Mouse (Mus musculus): ENCODE data around the gene Asrgl1.
"Not testable (repeated sequence)": the region's sequence is repeated elsewhere in the genome, so short reads cannot be mapped to it uniquely, and the experiment has no call there.

The Asrgl1 gene

DNA sequence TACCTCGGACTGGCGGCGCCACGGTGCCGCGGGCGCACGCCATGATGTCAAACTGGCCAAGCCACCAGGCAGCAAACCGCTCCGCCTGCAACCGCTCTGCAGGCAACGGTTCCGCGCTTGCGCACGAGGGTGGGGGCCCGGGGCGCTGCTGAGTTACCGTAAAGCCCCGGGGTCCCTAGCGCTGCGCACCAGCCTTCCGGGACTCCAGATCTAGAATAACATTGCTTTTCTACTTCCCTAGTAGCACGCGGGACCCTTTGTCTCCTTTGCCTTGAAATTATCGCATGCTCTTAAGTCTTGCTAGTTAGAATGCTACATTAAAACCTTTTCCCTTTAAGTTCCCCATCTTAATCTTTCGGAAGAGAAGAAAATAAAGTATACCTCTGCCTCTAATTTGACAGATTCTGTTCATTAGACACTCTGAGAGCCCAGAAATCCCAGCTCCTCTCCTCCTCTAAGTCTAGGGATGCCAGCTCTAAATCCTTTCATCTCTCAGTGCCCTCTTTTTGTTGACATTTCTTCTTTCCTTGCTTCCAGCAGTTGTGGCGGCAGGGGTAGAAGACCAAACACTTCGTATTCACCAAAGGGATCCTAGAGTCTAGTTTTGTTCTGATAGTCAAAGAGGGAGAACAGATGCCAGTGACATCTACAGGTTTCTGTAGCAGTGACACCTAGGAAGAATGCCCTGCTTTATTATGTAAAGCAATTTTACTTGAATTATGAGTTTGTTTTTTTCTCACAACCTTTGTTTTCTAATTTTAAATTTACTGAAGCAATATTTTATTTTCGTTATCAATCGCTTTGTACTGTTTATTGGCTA is at the start of gene Asrgl1:
TSS of gene Asrgl1 (minus strand) at position 125 of the 820 bp plus-strand sequence.
- peak; percentile 99 for DNase-seq

DNA sequence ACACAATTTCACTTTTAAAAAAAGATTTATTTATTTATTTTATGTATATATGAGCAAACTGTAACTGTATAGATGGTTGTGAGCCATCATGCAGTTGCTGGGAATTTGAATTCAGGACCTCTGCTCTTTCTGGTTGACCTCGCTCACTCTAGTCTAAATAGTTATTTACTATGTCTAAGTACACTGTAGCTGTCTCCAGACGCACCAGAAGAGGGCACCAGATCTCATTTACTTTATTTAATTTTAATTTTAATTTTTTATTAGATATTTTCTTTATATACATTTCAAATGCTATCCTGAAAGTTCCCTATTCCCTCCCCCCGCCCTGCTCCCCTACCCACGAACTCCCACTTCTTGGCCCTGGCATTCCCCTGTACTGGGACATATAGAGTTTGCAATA is 10.8 kb upstream of the Asrgl1 start:
- no peak for DNase-seq

DNA sequence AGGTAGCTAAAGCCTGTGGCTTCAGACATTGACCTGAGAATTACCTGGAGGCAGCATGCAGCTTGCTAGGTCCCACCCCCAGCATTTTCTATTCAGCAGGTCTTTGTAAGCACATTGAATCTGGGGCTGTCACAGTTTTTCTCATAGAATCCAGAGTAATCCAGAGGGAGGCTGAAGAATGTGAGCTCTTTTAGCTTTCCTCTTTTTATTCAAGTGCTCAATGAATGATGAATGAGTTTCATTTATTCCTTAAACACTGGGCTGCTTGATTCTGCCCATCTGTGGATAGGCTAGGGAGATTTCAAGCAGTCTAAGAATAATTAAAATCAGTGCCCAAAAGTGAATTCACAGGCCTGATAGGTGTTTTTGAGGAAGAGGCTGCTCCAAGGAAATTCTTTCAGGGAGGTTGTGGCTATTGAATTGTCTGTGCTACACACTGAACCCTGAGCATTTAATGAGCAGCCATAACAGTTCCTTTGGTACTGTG is 8.2 kb upstream of the Asrgl1 start:
- no peak for DNase-seq

GRCm38 (mm10) chr19:9143230-9143629 is 7.8 kb upstream of the Asrgl1 start:
- no peak for DNase-seq

- DNase-seq, result not testable (repeated sequence)
These were observed 4.9 kb upstream of the Asrgl1 start for GRCm38 (mm10) chr19:9140361-9140760.

GRCm38 (mm10) chr19:9137159-9137558 is 1.7 kb upstream of the Asrgl1 start:
- no peak for DNase-seq

DNA sequence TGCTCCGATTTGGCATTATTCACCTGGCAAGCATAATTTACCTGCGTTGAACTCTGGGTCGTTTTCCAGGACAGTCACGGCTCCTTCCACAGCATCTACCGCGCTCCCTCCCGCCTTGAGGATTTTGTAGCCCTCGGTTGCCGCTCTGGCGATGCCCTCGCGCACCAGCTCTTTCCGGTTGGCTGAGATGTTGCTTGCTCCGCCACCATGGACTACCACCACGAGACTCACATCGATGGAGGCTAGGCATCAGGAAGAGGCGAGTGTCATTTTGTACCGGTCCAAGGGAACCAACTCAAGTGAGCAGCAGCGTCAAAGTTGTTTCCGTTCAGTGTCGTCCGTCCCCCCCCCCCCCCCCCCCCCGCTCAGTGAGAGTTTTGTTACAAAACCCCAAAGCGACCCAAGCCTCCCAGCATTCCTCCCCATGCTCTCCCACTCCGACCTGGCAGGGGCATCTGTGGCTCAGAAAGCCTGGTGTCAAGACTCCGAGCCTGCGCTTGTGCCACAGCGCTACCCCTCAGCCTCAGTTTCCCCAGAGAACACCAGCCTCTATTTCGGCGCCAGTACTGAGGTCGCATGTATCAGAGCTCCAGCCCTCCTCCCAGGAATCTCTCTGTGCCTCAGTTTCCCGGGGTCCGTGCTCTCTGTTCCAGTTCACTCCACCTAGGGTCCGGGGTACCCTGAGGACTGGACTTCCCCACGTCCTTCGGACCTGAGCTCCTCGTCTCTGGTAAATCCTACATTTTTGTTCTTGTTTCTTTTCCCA is 507 bp downstream of the Asrgl1 start:
- peak; percentile 94 for DNase-seq

GRCm38 (mm10) chr19:9129996-9130395 is 5.4 kb downstream of the Asrgl1 start:
- DNase-seq, result peak; percentile 61

DNA sequence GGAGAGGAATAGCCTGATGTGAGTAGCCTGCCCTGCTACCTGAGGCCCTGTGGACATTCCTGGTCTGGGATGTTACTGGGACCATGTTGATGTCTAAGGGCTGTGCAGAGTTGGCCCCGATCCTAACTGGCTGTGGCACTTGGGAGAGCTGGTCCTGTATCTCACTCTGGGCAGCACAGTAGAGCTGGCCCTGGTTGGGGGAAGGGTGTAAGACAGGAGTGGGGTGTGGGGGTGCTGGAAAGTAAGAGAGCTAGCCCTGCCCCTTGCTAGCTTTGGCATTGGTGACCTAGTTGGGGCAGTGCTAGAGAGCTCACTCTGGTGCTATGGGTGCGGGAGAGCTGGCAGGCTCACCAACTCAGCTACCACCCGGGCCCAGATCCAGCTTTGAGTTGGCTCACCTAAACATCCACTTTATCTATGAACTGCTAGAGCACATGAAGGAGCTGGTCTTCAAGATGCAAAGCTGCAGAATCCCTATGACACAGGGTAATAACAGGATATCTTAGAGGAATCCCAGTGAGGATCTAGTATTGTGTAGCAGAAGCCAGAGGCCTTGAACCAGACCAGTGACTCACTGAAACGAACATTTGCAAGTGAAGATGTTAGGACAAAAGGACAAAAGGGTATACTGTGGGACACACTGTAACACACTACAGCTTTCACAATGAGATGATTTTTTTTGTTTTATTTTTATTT is 6.8 kb downstream of the Asrgl1 start:
- DNase-seq, result peak; percentile 89

- DNase-seq, result not testable (repeated sequence)
These were observed 11.4 kb downstream of the Asrgl1 start for GRCm38 (mm10) chr19:9123986-9124385.

DNA sequence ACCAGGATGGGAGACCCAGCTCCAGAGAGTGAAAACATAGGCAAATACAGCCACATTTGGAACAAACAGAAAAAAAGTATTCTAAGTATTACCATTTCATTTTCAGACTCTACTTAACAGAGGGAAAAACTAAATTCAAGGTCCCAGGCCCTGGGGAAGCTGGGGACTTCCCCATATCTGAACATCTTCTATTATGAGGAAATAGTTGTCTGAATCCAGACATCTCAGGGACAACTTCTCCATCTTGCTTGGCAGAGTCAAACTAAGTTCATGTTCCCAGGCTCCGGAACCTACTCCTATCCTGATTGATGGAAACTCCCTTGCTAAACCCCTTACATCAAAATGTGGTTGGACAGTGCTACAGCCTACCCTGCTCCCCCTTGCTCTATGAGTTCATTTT is 13.0 kb downstream of the Asrgl1 start:
- DNase-seq, result peak; percentile 82

DNA sequence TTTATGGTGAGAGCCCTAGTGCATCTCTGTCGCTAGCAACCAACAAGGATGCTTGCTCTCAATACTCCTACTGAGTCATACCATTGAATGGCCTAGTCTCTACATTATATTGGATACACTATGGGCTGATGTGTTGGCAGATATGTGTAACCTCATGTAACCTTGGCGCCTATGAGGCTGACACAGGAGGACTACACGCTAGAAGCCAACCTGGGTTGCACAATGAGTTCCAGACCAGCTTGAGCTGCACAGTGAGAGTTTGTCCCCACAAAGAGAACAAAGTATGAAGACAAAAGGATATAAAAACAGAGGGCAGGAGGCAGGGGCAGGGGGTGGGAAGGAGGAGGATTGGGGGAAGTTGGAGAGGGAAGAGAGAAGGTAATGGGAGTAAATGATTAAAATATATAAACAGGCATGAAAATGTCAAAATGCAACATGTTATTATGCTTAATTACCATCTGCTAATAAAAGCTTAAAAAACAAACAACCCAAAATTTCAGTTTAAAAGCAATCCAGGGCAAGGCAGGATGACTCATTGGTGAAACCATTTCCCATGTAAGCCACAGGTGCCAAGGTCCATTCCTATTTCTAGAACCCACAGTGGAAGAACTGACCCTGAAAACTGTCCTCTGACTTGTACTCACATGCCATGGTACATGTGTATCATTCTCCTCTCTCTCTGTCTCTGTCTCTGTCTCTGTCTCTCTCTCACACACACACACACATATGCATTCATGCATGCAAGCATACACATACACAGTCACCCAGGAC is 15.6 kb downstream of the Asrgl1 start:
- no peak for DNase-seq

DNA sequence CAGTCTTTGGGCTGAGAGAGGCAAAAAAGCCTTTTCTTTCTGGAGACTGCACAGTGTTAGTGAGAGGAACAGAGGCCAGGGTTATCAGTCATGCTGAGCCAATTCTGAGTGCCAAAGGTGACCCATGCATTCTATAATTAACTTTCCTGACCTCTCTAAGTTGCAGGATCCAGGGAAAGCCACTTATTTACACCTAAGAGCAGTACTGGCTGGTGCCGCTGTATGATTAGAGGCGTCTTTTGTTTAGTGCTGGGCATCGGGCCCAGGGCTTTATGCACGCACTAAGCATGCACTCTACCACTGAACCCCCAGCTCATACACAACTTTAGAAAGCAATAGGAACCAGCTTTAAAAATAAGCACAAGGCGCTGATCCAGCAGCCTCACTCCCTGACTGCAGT is 18.2 kb downstream of the Asrgl1 start:
- DNase-seq, result peak; percentile 93

DNA sequence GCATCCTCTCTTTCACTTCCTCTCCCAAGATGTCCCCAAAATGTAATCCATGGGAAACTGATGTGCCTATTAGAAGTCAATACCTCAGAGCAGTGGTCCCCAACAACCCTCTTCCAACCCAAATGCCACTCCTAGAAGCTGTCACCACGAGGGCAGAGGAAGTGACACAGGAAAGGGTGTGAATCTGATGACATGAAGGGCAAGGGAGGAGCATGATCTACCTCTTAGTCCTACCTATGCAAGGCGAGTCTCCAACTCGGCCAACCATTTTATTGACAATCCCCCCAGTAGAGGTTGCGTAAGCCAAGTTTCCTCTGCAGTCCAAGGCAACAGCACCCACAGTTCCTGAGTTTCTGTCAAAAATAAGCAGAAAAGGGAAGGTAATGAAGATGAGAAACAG is 19.2 kb downstream of the Asrgl1 start:
- DNase-seq, result peak; percentile 74

GRCm38 (mm10) chr19:9112043-9112442 is 23.4 kb downstream of the Asrgl1 start:
- DNase-seq, result peak; percentile 85

DNA sequence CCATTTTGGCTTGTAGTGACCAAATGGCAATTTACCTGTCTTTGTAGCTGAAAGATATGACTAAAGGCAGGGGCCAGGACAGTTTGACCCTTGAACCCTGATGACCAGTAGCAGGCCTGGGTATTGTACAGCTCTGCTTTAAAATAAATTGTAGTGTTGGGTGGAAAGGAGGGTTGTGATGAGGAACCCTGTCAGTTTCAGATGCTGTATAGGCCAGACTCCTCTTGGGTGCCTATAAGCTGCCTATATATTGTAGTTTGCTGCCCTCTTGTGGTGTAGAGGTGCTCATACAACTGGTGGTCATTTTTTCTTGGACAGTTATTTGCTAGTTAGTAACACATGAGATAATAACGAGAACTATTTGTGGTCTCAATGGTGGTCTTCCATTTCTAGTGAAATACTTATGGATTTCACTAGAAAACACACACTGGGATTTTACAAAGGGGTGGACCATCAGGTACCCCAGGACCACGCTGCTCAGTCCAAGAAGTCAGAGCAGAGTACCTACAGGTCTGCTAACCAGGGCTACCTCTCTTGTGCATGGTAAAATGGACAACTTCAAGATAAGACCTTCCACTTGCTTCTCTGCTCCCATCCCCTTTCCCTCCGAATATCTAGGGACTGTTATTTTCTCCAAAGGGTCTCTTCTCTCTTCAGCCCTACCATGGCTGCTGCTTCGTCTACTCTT is 25.1 kb downstream of the Asrgl1 start:
- DNase-seq, result peak; percentile 95

GRCm38 (mm10) chr19:9108536-9108935 is 26.9 kb downstream of the Asrgl1 start:
- no peak for DNase-seq

GRCm38 (mm10) chr19:9107379-9107755 is 28.1 kb downstream of the Asrgl1 start:
- no peak for DNase-seq

DNA sequence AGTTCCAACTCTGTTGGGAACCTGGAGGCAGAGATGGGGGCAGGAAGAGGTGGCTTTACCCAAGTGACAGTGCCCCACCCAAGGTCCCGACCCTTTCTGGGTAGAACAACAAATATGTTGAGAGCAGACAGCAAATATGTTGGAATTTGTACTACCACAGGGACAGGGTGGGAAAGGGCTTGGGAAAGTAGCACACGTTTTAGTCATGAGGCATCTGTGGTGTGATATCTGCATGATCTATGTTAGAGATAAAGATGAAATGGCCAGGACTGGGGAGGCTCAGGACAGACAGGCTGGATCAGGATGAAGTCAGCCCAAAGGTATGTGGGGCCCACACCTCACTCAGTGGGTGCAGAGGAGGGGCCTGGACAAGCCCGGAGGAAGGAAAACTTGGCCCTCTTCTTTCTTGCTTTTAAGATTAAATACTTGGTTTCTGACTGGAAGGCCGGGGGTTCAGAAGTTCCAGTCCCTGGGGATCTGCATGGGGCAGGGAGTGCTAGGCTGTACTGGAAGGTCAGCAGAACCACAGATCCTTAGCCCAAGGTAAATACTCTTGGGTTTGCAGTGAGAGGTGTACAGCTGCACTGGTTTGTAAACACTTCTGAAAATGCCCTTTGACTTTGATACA is 28.6 kb downstream of the Asrgl1 start:
- peak; percentile 96 for DNase-seq

GRCm38 (mm10) chr19:9106096-9106495 is 29.3 kb downstream of the Asrgl1 start:
- DNase-seq, result peak; percentile 97

DNA sequence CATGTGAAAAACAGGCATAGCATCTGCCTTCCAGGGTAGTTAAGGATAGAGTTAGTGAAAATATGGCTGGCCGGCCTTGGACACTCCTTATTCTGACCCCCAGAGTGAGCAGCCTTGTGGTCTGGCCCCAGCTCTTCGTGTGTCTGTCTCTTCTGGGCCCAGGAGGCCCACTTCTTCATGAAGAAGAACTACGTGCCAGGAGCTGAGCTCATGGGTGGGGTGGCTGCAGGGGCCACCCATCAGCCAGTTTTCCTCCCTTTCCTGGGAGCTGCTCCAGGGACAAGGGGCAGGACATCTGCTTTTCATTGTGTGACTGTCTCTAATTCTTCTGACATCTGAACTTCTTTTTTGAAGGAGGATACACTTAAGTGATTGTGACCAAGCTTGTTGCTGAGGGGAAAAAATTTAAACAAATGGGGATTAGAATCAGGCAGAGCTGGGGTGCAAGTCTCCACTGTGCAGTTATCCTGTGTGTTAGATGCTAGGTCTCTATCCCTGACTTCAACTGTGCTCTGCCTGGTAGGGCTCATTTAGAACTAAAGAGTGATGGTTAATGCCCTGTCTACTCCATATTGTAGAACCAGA is 30.2 kb downstream of the Asrgl1 start:
- peak; percentile 97 for DNase-seq

Measured in heart, adult 11 months (tissue).